ENCODE assay signal across 17 mouse cellular contexts in genomic region chr10:61443456-61443855, GRCm38 (mm10). TPM values are rescaled to one million over a fixed set of nuclear protein-coding genes. Genes with fewer than 3 reads are reported as not detected.
DNase-seq lines count a peak whose midpoint lies in the region; ATAC-seq and TF ChIP-seq lines count a peak whose summit lies in the region.
"Had no signal": no experiment of that assay in that cellular context is flagged by ENCODE, and none has a peak within 500 bp of the region (broad histone marks: within the 10 kb centered on the region; RNA-seq: fewer than 3 reads in every experiment).

No protein-coding gene starts in this region.

- no peak overlapping the region for H3K4me2 ChIP-seq in heart, embryonic 12.5 days
- H3K4me2 ChIP-seq in limb, embryonic 13.5 days (replicated peaks), result peak overlapping the region; percentile 23
- H3K4me2 ChIP-seq: hindbrain, embryonic 12.5 days; liver, embryonic 13.5 days had no signal

- no peak overlapping the region for H3K9ac ChIP-seq in heart, embryonic 12.5 days
- 0 out of 2 replicates have a peak overlapping the region, but pooled peaks have one; percentile 31 for H3K9ac ChIP-seq in limb, embryonic 13.5 days
- H3K9ac ChIP-seq: forebrain, postnatal 0 days; hindbrain, embryonic 12.5 days; liver, embryonic 13.5 days had no signal

- no peak overlapping the region for H3K4me3 ChIP-seq in heart, embryonic 12.5 days
- H3K4me3 ChIP-seq in layer of hippocampus, adult 2 months, result no peak overlapping the region
- no peak overlapping the region for H3K4me3 ChIP-seq in brown adipose tissue, adult 24 weeks (ENCODE audit: insufficient read depth, low read depth, low read length)
- no peak overlapping the region for H3K4me3 ChIP-seq in limb, embryonic 13.5 days
- H3K4me3 ChIP-seq: hindbrain, embryonic 12.5 days; liver, embryonic 13.5 days had no signal

- H3K36me3 ChIP-seq in heart, embryonic 12.5 days, result peaks cover 28% of the 10 kb centered on the region; the same call in 1 of the 2 replicates
- peaks cover 19% of the 10 kb centered on the region for H3K36me3 ChIP-seq in limb, embryonic 13.5 days

- ATAC-seq in heart, embryonic 12.5 days (ENCODE audit: insufficient number of reproducible peaks, low FRiP score), result no peak
- peak; percentile 56 for ATAC-seq in limb, embryonic 13.5 days (ENCODE audit: low FRiP score, low read depth)
- ATAC-seq: forebrain, postnatal 0 days had no signal

- 66% methylated on average over 6 of the region's 6 CpGs for WGBS in heart, embryonic 12.5 days
- WGBS in limb, embryonic 13.5 days, result 8% methylated on average over 6 of the region's 6 CpGs

- no peaks in the 10 kb centered on the region for H3K9me3 ChIP-seq in heart, embryonic 12.5 days (replicated peaks)
- H3K9me3 ChIP-seq in limb, embryonic 13.5 days, result no peaks in the 10 kb centered on the region
- H3K9me3 ChIP-seq: hindbrain, embryonic 12.5 days; liver, embryonic 13.5 days had no signal

- peaks cover 64% of the 10 kb centered on the region for H3K4me1 ChIP-seq in heart, embryonic 12.5 days (replicated peaks)
- peaks cover 50% of the 10 kb centered on the region for H3K4me1 ChIP-seq in brown adipose tissue, adult 24 weeks (ENCODE audit: control insufficient read depth, insufficient read depth, insufficient read length, low read length)
- H3K4me1 ChIP-seq in limb, embryonic 13.5 days, result peaks cover 68% of the 10 kb centered on the region

- TF ChIP-seq CTCF in layer of hippocampus, adult 2 months (conservative IDR thresholded peaks at IDR 0.05), result no peak

- H3K27me3 ChIP-seq in heart, embryonic 12.5 days (replicated peaks), result no peaks in the 10 kb centered on the region
- no peaks in the 10 kb centered on the region for H3K27me3 ChIP-seq in limb, embryonic 13.5 days
- H3K27me3 ChIP-seq: hindbrain, embryonic 12.5 days; liver, embryonic 13.5 days had no signal

- no peak overlapping the region for H3K27ac ChIP-seq in heart, embryonic 12.5 days (ENCODE audit: poor library complexity, severe bottlenecking)
- peak overlapping the region; percentile 73 for H3K27ac ChIP-seq in layer of hippocampus, adult 2 months
- H3K27ac ChIP-seq in brown adipose tissue, adult 24 weeks (replicated peaks; ENCODE audit: low read depth, low read length), result peak overlapping the region; percentile 32
- H3K27ac ChIP-seq in limb, embryonic 13.5 days, result peak overlapping the region; percentile 56
- H3K27ac ChIP-seq: hindbrain, embryonic 12.5 days; liver, embryonic 13.5 days had no signal

- DNase-seq in heart, adult 11 months, result peak; percentile 88
- DNase-seq in layer of hippocampus, adult 2 months (ENCODE audit: low spot score in 2 of 2), result no peak
- DNase-seq in layer of hippocampus, postnatal 25 days (ENCODE audit: extremely low spot score in 1 of 2, low spot score in 1 of 2), result no peak
- DNase-seq in urinary bladder, adult 2 months (ENCODE audit: low spot score), result no peak
- DNase-seq in lung, postnatal 4 days, result no peak
- DNase-seq: adrenal gland, postnatal 36 days; B cell, adult 2 months; cerebellum, adult 18-20 months; forebrain, postnatal 0 days; kidney, adult 9 months; liver, embryonic 13.5 days; right cerebral cortex, postnatal 25 days had no signal

RNA-seq across cellular contexts. Expression of gene Eif4ebp2, which starts 9.0 kb away (rescaled TPM):
- 49.7 and 52.7 TPM in 2 replicates for polyA plus RNA-seq in heart, embryonic 12.5 days (2016; fragmentation: Nextera tagmentation; extraction: Ambion mirVana)
- total RNA-seq in layer of hippocampus, adult 2 months (2021), result 10 to 100 TPM; 47.6 to 57.0 TPM
- total RNA-seq in layer of hippocampus, postnatal 25 days (2021), result 10 to 100 TPM; 49.2 to 51.1 TPM
- polyA plus RNA-seq in brown adipose tissue, adult 24 weeks (2012; ENCODE audit: insufficient read depth, insufficient read length, missing spikeins), result 81.2 and 120 TPM in 2 replicates
- 70.6 and 72.2 TPM in 2 replicates for polyA plus RNA-seq in limb, embryonic 13.5 days (2015; fragmentation: Nextera tagmentation; extraction: Ambion mirVana)
- polyA plus RNA-seq in urinary bladder, adult 2 months (2012; rRNA removed), result 60.2 and 86.0 TPM in 2 replicates

RNA-seq across cellular contexts. Expression of gene Nodal, which starts 25.7 kb away (rescaled TPM):
- polyA plus RNA-seq in heart, embryonic 12.5 days (2016; fragmentation: Nextera tagmentation; extraction: Ambion mirVana), result not detected in 2 replicates
- under 1 TPM; 0.23 to 0.27 TPM for total RNA-seq in layer of hippocampus, adult 2 months (2021)
- total RNA-seq in layer of hippocampus, postnatal 25 days (2021), result under 1 TPM; 0.25 to 0.28 TPM
- not detected in 2 replicates for polyA plus RNA-seq in brown adipose tissue, adult 24 weeks (2012; ENCODE audit: insufficient read depth, insufficient read length, missing spikeins)
- 0.19 and 0.20 TPM in 2 replicates for polyA plus RNA-seq in limb, embryonic 13.5 days (2015; fragmentation: Nextera tagmentation; extraction: Ambion mirVana)
- polyA plus RNA-seq in urinary bladder, adult 2 months (2012; rRNA removed), result 0.07 TPM in 1 of 2 replicates, not detected in the other
- total RNA-seq: adrenal gland, postnatal 36 days; forebrain, postnatal 0 days; layer of hippocampus, postnatal 10 days had no signal

RNA-seq across cellular contexts. Expression of gene Lrrc20, which starts 32.1 kb away (rescaled TPM):
- polyA plus RNA-seq in heart, embryonic 12.5 days (2016; fragmentation: Nextera tagmentation; extraction: Ambion mirVana), result 12.6 and 13.3 TPM in 2 replicates
- 10 to 100 TPM; 21.4 to 24.4 TPM for total RNA-seq in layer of hippocampus, adult 2 months (2021)
- 10 to 100 TPM; 19.8 to 22.9 TPM for total RNA-seq in layer of hippocampus, postnatal 25 days (2021)
- polyA plus RNA-seq in brown adipose tissue, adult 24 weeks (2012; ENCODE audit: insufficient read depth, insufficient read length, missing spikeins), result 9.1 and 11.6 TPM in 2 replicates
- 11.5 and 11.7 TPM in 2 replicates for polyA plus RNA-seq in limb, embryonic 13.5 days (2015; fragmentation: Nextera tagmentation; extraction: Ambion mirVana)
- 11.8 and 12.6 TPM in 2 replicates for polyA plus RNA-seq in urinary bladder, adult 2 months (2012; rRNA removed)
